Mouse (Mus musculus) urinary bladder, postnatal 14 days (tissue): ENCODE measurements around the gene Gpc6.

Source experiments
- DNase-seq: peaks from one replicate; pipeline ENCODE4 v3.0.0; 2021; ENCODE audit warnings: low spot score

Gene Gpc6

GRCm38 (mm10) chr14:116947939-116948591, 22.9 kb downstream of the Gpc6 start:
- DNase-seq: no peak

GRCm38 (mm10) chr14:116957154-116957553, 32.0 kb downstream of the Gpc6 start:
- no peak for DNase-seq

GRCm38 (mm10) chr14:116964837-116965236, 39.7 kb downstream of the Gpc6 start:
- no peak for DNase-seq

GRCm38 (mm10) chr14:116974708-116975107, 49.6 kb downstream of the Gpc6 start:
- no peak for DNase-seq

- DNase-seq: no peak
Measured at GRCm38 (mm10) chr14:116975224-116975623, 50.1 kb downstream of the Gpc6 start.

GRCm38 (mm10) chr14:116977259-116977658, 52.1 kb downstream of the Gpc6 start:
- DNase-seq: no peak

- DNase-seq: no peak
Measured at GRCm38 (mm10) chr14:116979714-116980382, 54.7 kb downstream of the Gpc6 start.

GRCm38 (mm10) chr14:116981711-116982110, 56.6 kb downstream of the Gpc6 start:
- DNase-seq: no peak

- DNase-seq: no peak
Measured at GRCm38 (mm10) chr14:116987341-116987740, 62.2 kb downstream of the Gpc6 start.

GRCm38 (mm10) chr14:117000376-117000775, 75.3 kb downstream of the Gpc6 start:
- no peak for DNase-seq

- DNase-seq: no peak
Measured at GRCm38 (mm10) chr14:117002313-117002712, 77.2 kb downstream of the Gpc6 start.

GRCm38 (mm10) chr14:117008781-117009180, 83.7 kb downstream of the Gpc6 start:
- no peak for DNase-seq

GRCm38 (mm10) chr14:117012969-117013368, 87.9 kb downstream of the Gpc6 start:
- DNase-seq: no peak

- no peak for DNase-seq
Measured at GRCm38 (mm10) chr14:117013554-117014117, 88.5 kb downstream of the Gpc6 start.

GRCm38 (mm10) chr14:117015333-117015922, 90.3 kb downstream of the Gpc6 start:
- DNase-seq: no peak

- DNase-seq: no peak
Measured at GRCm38 (mm10) chr14:117022180-117022799, 97.2 kb downstream of the Gpc6 start.

GRCm38 (mm10) chr14:117034146-117034545, 109.0 kb downstream of the Gpc6 start:
- no peak for DNase-seq

- no peak for DNase-seq
Measured at GRCm38 (mm10) chr14:117041017-117041416, 115.9 kb downstream of the Gpc6 start.

GRCm38 (mm10) chr14:117048951-117049350, 123.8 kb downstream of the Gpc6 start:
- DNase-seq: no peak

GRCm38 (mm10) chr14:117050877-117051276, 125.8 kb downstream of the Gpc6 start:
- DNase-seq: no peak

- DNase-seq: no peak
Measured at GRCm38 (mm10) chr14:117053361-117053760, 128.2 kb downstream of the Gpc6 start.

GRCm38 (mm10) chr14:117055134-117055533, 130.0 kb downstream of the Gpc6 start:
- DNase-seq: no peak

- no peak for DNase-seq
Measured at GRCm38 (mm10) chr14:117061078-117061477, 136.0 kb downstream of the Gpc6 start.
